Mouse (Mus musculus) ovary, postnatal 10 days (tissue): ENCODE measurements around the gene Dlk1.

Source experiments
- DNase-seq: peaks from one replicate; pipeline ENCODE4 v3.0.0; 2022; ENCODE audit warnings: low spot score

The Dlk1 gene

GRCm38 (mm10) chr12:109452592-109452991 lies at the start of gene Dlk1:
Dlk1 (plus strand) TSS chr12:109452823.
- no peak for DNase-seq

- DNase-seq = no peak
These were observed 49.7 kb upstream of the Dlk1 start for GRCm38 (mm10) chr12:109402943-109403342.

GRCm38 (mm10) chr12:109403752-109404151 lies 48.9 kb upstream of the Dlk1 start:
- no peak for DNase-seq

- DNase-seq = no peak
These were observed 46.6 kb upstream of the Dlk1 start for GRCm38 (mm10) chr12:109406018-109406417.

GRCm38 (mm10) chr12:109410723-109411122 lies 41.9 kb upstream of the Dlk1 start:
- DNase-seq = no peak

GRCm38 (mm10) chr12:109411172-109412070 lies 41.2 kb upstream of the Dlk1 start:
- no peak for DNase-seq

GRCm38 (mm10) chr12:109412071-109412440 lies 40.6 kb upstream of the Dlk1 start:
- DNase-seq = no peak

- DNase-seq = no peak
These were observed 39.9 kb upstream of the Dlk1 start for GRCm38 (mm10) chr12:109412675-109413074.

GRCm38 (mm10) chr12:109413321-109413720 lies 39.3 kb upstream of the Dlk1 start:
- DNase-seq = no peak

GRCm38 (mm10) chr12:109416681-109417080 lies 35.9 kb upstream of the Dlk1 start:
- DNase-seq = no peak

- no peak for DNase-seq
These were observed 35.0 kb upstream of the Dlk1 start for GRCm38 (mm10) chr12:109417476-109418201.

GRCm38 (mm10) chr12:109420006-109420405 lies 32.6 kb upstream of the Dlk1 start:
- DNase-seq = no peak

- DNase-seq = no peak
These were observed 29.5 kb upstream of the Dlk1 start for GRCm38 (mm10) chr12:109423163-109423562.

GRCm38 (mm10) chr12:109423716-109424429 lies 28.8 kb upstream of the Dlk1 start:
- DNase-seq = no peak

GRCm38 (mm10) chr12:109424753-109425332 lies 27.8 kb upstream of the Dlk1 start:
- DNase-seq = no peak

- DNase-seq = no peak
These were observed 26.6 kb upstream of the Dlk1 start for GRCm38 (mm10) chr12:109425982-109426381.

GRCm38 (mm10) chr12:109432475-109433130 lies 20.0 kb upstream of the Dlk1 start:
- no peak for DNase-seq

GRCm38 (mm10) chr12:109436367-109436807 lies 16.2 kb upstream of the Dlk1 start:
- no peak for DNase-seq

GRCm38 (mm10) chr12:109436852-109437251 lies 15.8 kb upstream of the Dlk1 start:
- DNase-seq = no peak

GRCm38 (mm10) chr12:109437559-109438350 lies 14.9 kb upstream of the Dlk1 start:
- DNase-seq = peak; percentile 85

GRCm38 (mm10) chr12:109438383-109438782 lies 14.2 kb upstream of the Dlk1 start:
- no peak for DNase-seq
